Mouse (Mus musculus) kidney, adult 2 months (tissue): ENCODE results near the gene Crkl.

Experiments
- CTCF ChIP-seq: fragments of 200-500 bp; conservative IDR thresholded peaks from 2 replicates; pipeline ENCODE4 v1.5.1; 2011; ENCODE audit warnings: low read depth, mild to moderate bottlenecking, control low read depth, low read length, moderate library complexity, mixed read lengths; ENCODE audit not compliant: insufficient read depth, insufficient read length
- POLR2A ChIP-seq: fragments of 200-500 bp; IDR thresholded peaks from one replicate; pipeline ENCODE4 v1.6.1; 2011; ENCODE audit warnings: low read depth, low read length, control low read depth

DNA sequence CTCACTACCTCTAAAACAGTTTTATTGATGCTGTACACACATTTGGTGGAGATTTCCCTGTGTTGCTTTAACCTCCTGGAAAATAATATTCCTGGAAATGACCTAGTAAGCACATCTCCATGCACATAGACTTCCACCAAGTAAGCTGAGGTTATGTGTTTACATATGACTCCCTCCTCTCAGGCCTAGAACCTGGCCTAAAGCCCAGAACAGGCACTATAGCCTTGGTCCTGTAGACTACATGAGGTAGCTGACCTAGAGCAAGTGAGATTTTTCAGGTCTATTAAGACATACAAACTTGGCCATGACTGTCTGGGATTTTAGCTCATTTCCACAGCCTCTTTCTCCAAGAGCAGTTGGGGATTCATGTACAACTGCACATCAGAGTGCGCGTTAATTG lies 58.4 kb downstream of the Crkl start:
- TF ChIP-seq CTCF (no peak), POLR2A (no peak)
